Mouse (Mus musculus) liver (tissue): Measurements from ENCODE around the gene Vmn2r-ps130.
"Not testable (repeated sequence)": the region's sequence is repeated elsewhere in the genome, so short reads cannot be mapped to it uniquely, and the experiment has no call there.

ENCODE experiments used
- DNase-seq: peaks from one replicate; pipeline ENCODE4 v3.0.0-alpha.2; 2020; ENCODE audit warnings: mixed read lengths

Gene Vmn2r-ps130

GRCm38 (mm10) chr17:23060866-23061265 is at the start of gene Vmn2r-ps130:
TSS of gene Vmn2r-ps130 (plus strand) at chr17:23061166.
- DNase-seq: not testable (repeated sequence)
